Mouse (Mus musculus) stomach, postnatal 0 days (tissue): ENCODE results near the gene 9330161L09Rik. TPM values are rescaled to one million over a fixed set of nuclear protein-coding genes. Genes with fewer than 3 reads are reported as not detected.
A peak's percentile ranks its signal among the peaks of the same experiment; 100 is the strongest.

Source experiments
- ATAC-seq: fragments of 200-750 bp; cut with Nextera tagmentation; 2 replicates; pipeline ENCODE4 v1.8.0; 2017; ENCODE audit not compliant: low FRiP score, low TSS enrichment
- DNase-seq: peaks from one replicate; pipeline ENCODE4 v3.0.0-alpha.2; 2016; ENCODE audit warnings: low spot score
- H3K27ac ChIP-seq: fragments of 300-500 bp; sonication (generic); replicated peaks from 2 replicates; pipeline ENCODE4 v1.5.1; 2014; ENCODE audit warnings: mild to moderate bottlenecking, control low read depth
- H3K27me3 ChIP-seq: fragments of 300-500 bp; sonication (generic); 2 replicates; pipeline ENCODE4 v1.6.1; 2014; ENCODE audit warnings: low read length; ENCODE audit not compliant: control insufficient read depth, insufficient read depth
- H3K36me3 ChIP-seq: fragments of 300-500 bp; sonication (generic); 2 replicates; pipeline ENCODE4 v1.6.1; 2014; ENCODE audit warnings: low read length, mixed read lengths; ENCODE audit not compliant: control insufficient read depth, insufficient read depth
- H3K4me1 ChIP-seq: fragments of 300-500 bp; sonication (generic); replicated peaks from 2 replicates; pipeline ENCODE4 v1.6.1; 2014; ENCODE audit warnings: antibody characterized with exemption; ENCODE audit not compliant: control insufficient read depth, insufficient read depth
- H3K4me2 ChIP-seq: fragments of 300-500 bp; sonication (generic); replicated peaks from 2 replicates; pipeline ENCODE4 v1.6.1; 2014; ENCODE audit warnings: low read depth, mild to moderate bottlenecking, control low read depth, moderate library complexity
- H3K4me3 ChIP-seq: fragments of 300-500 bp; sonication (generic); 2 replicates; pipeline ENCODE4 v1.5.1; 2014; ENCODE audit warnings: low read depth, low read length, control low read depth
- H3K9ac ChIP-seq: fragments of 300-500 bp; sonication (generic); 2 replicates; pipeline ENCODE4 v1.6.1; 2014; ENCODE audit warnings: mild to moderate bottlenecking, low read length, control low read depth, mixed read lengths
- H3K9me3 ChIP-seq: fragments of 300-500 bp; sonication (generic); 2 replicates; pipeline ENCODE4 v1.6.1; 2016; ENCODE audit warnings: low read length; ENCODE audit not compliant: control insufficient read depth
- CTCF ChIP-seq: IDR thresholded peaks from 2 replicates; pipeline ENCODE4 v1.5.1; 2016; ENCODE audit warnings: antibody characterized with exemption, low read depth, mild to moderate bottlenecking, moderate library complexity
- EP300 ChIP-seq: optimal IDR thresholded peaks from 2 replicates; pipeline ENCODE3; 2016; ENCODE audit warnings: antibody characterized with exemption
- WGBS: fragments of 180-500 bp; shearing (Covaris S2); extraction: QIAGEN DNeasy Blood & Tissue Kit; methylation state at CpG from one replicate; pipeline ENCODE4 v1.1.7; 2014; 5-methylcytosine and 5-hydroxymethylcytosine counted together
- polyA plus RNA-seq: library from polyadenylated mRNA; unstranded; fragments of >200 nt; fragmentation: Nextera tagmentation; extraction: Ambion mirVana; gene quantifications from 2 replicates; pipeline ENCODE4 v1.2.1, GENCODE M21; 2015

Gene 9330161L09Rik
- polyA plus RNA-seq, 1 experiment from 2014 or later, result 0.18 TPM

DNA sequence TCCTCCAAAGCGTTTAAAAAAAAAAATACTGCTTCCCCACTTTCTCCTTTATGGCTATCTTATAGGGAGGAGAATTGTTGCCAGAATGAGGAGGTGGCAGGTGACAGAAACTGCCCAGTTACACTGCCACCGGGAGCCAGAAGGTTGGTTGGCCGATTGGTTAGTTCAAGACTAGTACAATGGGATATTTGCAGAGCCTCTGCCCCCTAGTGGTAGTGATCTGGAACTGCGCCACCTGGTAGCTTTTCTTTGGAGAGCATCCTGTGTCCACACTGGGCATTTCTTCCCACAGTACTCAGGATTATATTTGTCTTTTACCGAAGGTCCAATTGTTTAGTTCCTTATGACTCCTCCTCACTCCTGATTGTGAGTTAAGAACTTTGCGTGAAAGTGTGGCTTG, 35.9 kb downstream of the 9330161L09Rik start:
- TF ChIP-seq CTCF, result peak; percentile 83
- no peak for TF ChIP-seq EP300
- Histone ChIP-seq H3K27me3 (no peaks in the 10 kb centered on the region), H3K4me2 (no peak overlapping the region), H3K9me3 (no peaks in the 10 kb centered on the region), H3K9ac (no peak overlapping the region), H3K36me3 (no peaks in the 10 kb centered on the region), H3K27ac (no peak overlapping the region), H3K4me3 (no peak overlapping the region), H3K4me1 (no peaks in the 10 kb centered on the region)
- DNase-seq, result peak; percentile 50
- 27% methylated on average over 6 of the region's 6 CpGs for WGBS
- ATAC-seq, result no peak

DNA sequence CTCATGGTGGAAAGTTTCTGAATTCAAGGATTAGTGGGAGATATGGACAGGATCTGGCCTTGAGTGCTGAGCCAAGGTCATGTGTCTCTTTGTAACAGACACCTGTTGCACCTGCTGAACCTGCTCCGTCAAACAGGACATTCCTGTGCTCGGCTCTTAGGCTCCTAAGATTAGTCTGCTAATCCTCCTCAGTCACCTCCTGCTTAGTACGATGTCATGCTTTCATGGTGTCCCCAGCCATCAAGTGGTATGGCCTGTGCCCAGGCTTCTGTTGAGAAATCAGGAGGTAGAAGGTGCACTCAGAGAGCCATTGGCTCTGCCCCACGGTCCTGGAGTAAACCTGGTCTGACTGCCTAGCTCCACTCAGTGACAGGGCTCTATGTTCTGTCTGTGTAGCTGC, 36.8 kb downstream of the 9330161L09Rik start:
- no peak overlapping the region for H3K4me3 ChIP-seq
- ATAC-seq (peak; percentile 33; the same call in 1 of the 2 replicates), DNase-seq (no peak)
- TF ChIP-seq EP300 (peak; percentile 66), CTCF (no peak)
- H3K9ac ChIP-seq, result no peak overlapping the region
- no peaks in the 10 kb centered on the region for H3K9me3 ChIP-seq
- no peaks in the 10 kb centered on the region for H3K4me1 ChIP-seq
- no peaks in the 10 kb centered on the region for H3K27me3 ChIP-seq
- WGBS, result 64% methylated on average over 4 of the region's 4 CpGs
- H3K4me2 ChIP-seq, result no peak overlapping the region
- H3K27ac ChIP-seq, result no peak overlapping the region; the same call in 1 of the 2 replicates
- H3K36me3 ChIP-seq, result no peaks in the 10 kb centered on the region

DNA sequence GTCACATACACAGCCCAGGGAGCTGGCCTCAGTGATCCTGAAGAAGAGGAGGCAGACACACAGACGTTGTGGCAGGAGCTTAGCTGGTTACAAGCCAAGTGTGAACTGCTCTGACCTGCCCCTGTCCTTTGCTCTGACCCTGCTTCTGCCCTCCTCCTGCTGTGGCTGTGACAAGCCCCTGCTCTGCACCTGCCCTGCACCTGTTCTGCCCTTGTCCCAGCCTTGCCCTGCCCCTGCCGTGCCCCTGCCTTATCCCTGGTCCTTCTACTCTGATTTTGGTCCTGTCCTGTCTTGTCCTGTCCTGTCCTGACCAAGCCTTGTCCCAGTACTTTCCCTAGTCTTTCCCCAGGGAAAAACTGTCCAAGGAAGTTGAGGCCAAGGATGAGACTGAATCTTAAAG, 38.8 kb downstream of the 9330161L09Rik start:
- Histone ChIP-seq H3K27ac (no peak overlapping the region), H3K36me3 (no peaks in the 10 kb centered on the region), H3K9ac (no peak overlapping the region), H3K4me3 (no peak overlapping the region), H3K4me1 (no peaks in the 10 kb centered on the region), H3K9me3 (no peaks in the 10 kb centered on the region), H3K4me2 (no peak overlapping the region), H3K27me3 (no peaks in the 10 kb centered on the region)
- 44% methylated on average over 2 of the region's 2 CpGs for WGBS
- no peak for TF ChIP-seq CTCF
- no peak for TF ChIP-seq EP300
- DNase-seq, result no peak
- ATAC-seq, result no peak

DNA sequence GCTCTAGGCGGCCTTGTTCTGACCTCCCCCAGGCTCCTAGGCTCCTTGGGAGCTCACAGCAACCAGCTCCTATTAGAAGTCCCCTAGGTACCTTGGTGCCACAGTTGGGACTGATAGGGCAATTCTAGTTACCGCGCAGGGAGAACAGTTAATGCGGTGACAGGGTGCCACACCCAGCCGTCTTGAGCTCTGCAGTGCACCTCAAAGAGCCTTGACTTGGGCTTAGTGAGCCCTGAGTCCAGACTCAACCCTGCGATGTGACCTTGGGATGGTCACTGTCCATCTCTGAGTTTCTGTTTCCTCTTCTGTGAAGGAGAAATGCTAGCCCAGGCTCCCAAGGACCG, 39.3 kb downstream of the 9330161L09Rik start:
- H3K4me2 ChIP-seq, result peak overlapping the region; percentile 19; the same call in 1 of the 2 replicates
- TF ChIP-seq EP300, result no peak
- no peak for TF ChIP-seq CTCF
- H3K9ac ChIP-seq, result no peak overlapping the region

DNA sequence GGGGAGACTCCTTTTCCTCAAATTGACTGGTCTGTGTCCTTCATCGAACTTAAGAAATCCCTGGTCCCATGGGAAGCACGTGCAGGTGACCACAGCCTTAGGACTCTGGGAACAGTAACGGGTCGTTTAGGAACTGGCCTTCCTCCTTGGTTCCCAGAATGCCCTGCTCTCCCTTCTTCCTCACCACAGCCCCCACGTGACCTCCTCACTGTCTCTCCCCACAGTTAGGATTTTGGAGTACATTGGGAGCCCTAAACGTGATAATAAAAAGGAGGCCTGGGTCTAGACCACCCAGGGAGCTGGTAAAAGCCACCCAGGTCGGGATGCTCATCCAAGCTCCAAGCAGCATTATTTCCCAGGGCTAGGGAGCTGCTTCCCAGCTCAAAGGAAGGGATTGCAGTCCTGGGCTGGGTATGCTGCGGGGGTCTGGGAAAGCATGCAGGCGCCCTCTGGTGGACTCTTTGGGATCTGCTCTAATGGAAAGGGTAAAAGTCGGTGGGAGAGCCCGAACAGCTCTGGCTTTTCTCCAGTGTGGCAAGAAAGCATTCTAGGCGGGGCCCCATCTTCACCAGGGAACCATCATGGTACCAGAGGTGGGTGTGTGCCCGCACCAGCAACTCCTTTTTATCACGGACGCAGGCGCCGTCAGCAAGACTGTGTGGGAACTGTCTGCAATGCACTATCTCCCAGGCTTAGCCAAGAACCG, 39.8 kb downstream of the 9330161L09Rik start:
- Histone ChIP-seq H3K9ac (no peak overlapping the region), H3K9me3 (no peaks in the 10 kb centered on the region), H3K27me3 (no peaks in the 10 kb centered on the region), H3K4me1 (no peaks in the 10 kb centered on the region), H3K36me3 (no peaks in the 10 kb centered on the region), H3K4me2 (peak overlapping the region; percentile 19; the same call in 1 of the 2 replicates), H3K27ac (no peak overlapping the region), H3K4me3 (no peak overlapping the region)
- ATAC-seq, result peak; percentile 65
- peak; percentile 88 for TF ChIP-seq CTCF
- TF ChIP-seq EP300, result no peak
- peak; percentile 69 for DNase-seq
- WGBS, result 19% methylated on average over 18 of the region's 18 CpGs

More for the DNA sequence above, 39.3 kb downstream of the 9330161L09Rik start:
- peak; percentile 45; the same call in 1 of the 2 replicates for ATAC-seq
- H3K27ac ChIP-seq, result no peak overlapping the region
- DNase-seq, result no peak
- no peaks in the 10 kb centered on the region for H3K9me3 ChIP-seq
- no peaks in the 10 kb centered on the region for H3K4me1 ChIP-seq
- 69% methylated on average over 7 of the region's 7 CpGs for WGBS
- H3K36me3 ChIP-seq, result no peaks in the 10 kb centered on the region
- H3K27me3 ChIP-seq, result no peaks in the 10 kb centered on the region
- no peak overlapping the region for H3K4me3 ChIP-seq

DNA sequence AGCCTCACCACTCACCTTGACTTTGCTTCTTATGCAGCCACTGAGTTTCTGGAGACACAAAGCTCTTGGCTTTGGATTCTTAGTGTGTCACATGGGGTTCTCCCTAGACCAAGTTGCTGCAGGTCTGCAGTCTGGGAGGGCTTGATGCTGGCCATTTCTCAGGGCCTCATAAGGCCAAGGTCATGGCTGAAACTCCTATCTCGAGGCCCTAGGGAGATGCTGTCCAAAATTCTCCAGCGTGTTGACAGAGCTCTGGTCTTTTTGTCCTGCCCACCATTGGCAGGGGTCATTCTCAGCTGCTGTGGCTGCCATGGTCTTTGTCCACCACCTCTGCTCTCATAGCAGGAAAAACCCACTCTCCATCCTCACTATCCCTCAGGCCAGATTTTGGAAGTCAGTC, 40.4 kb downstream of the 9330161L09Rik start:
- Histone ChIP-seq H3K9ac (no peak overlapping the region), H3K36me3 (no peaks in the 10 kb centered on the region), H3K27me3 (no peaks in the 10 kb centered on the region), H3K9me3 (no peaks in the 10 kb centered on the region), H3K4me1 (no peaks in the 10 kb centered on the region), H3K27ac (no peak overlapping the region), H3K4me3 (no peak overlapping the region), H3K4me2 (no peak overlapping the region)
- WGBS, result 68% methylated on average over 2 of the region's 2 CpGs
- TF ChIP-seq EP300 (no peak), CTCF (no peak)
- no peak for ATAC-seq
- no peak for DNase-seq
